Mouse (Mus musculus) ES-E14 (cell line): ENCODE data around the gene Hivep3. TPM values are rescaled to one million over a fixed set of nuclear protein-coding genes. Genes with fewer than 3 reads are reported as not detected.

Experiments
- DNase-seq: peaks from one replicate; pipeline ENCODE4 v3.0.0-alpha.2; 2013; ENCODE audit warnings: low read depth, low spot score
- H3K27ac ChIP-seq: 2 replicates; pipeline ENCODE4 v1.5.1; 2012; ENCODE audit warnings: low read depth, mild to moderate bottlenecking, low read length, moderate library complexity, mixed read lengths; ENCODE audit not compliant: poor library complexity, insufficient read depth, severe bottlenecking
- H3K36me3 ChIP-seq: 2 replicates; pipeline ENCODE4 v1.6.1; 2012; ENCODE audit warnings: mild to moderate bottlenecking, low read length, moderate library complexity, mixed read lengths; ENCODE audit not compliant: control insufficient read depth, poor library complexity, insufficient read depth, severe bottlenecking
- H3K4me1 ChIP-seq, 2 experiments: fragments of 150-350 bp in 1 of 2; sonication (generic) in 1 of 2; 2 replicates each; pipeline ENCODE4 v1.6.1; 2012; ENCODE audit warnings: low read length in 2 of 2, mild to moderate bottlenecking in 1 of 2, mixed read lengths in 1 of 2; ENCODE audit not compliant: control insufficient read depth in 2 of 2, insufficient read depth in 2 of 2, poor library complexity in 1 of 2
- H3K4me3 ChIP-seq, 2 experiments: fragments of 150-350 bp in 1 of 2; sonication (generic) in 1 of 2; 2 replicates each; pipeline ENCODE4 v1.5.1; 2012; ENCODE audit warnings: low read length in 2 of 2, low read depth in 1 of 2, mild to moderate bottlenecking in 1 of 2, mixed read lengths in 1 of 2; ENCODE audit not compliant: insufficient read depth in 1 of 2, poor library complexity in 1 of 2, severe bottlenecking in 1 of 2
- H3K9ac ChIP-seq: 2 replicates; pipeline ENCODE4 v1.6.1; 2012; ENCODE audit warnings: low read depth, mild to moderate bottlenecking, low read length, mixed read lengths; ENCODE audit not compliant: poor library complexity, insufficient read depth, severe bottlenecking
- H3K9me3 ChIP-seq: fragments of 150-350 bp; sonication (generic); 2 replicates; pipeline ENCODE4 v1.6.1; 2012; ENCODE audit warnings: low read depth, mild to moderate bottlenecking, low read length; ENCODE audit not compliant: control insufficient read depth, insufficient read depth
- CHD2 ChIP-seq: IDR thresholded peaks from 2 replicates; pipeline ENCODE4 v1.6.1; 2014; ENCODE audit warnings: mild to moderate bottlenecking, low read depth, low read length, inconsistent platforms
- HCFC1 ChIP-seq: IDR thresholded peaks from 2 replicates; pipeline ENCODE4 v1.6.1; 2012; ENCODE audit warnings: low read length, inconsistent platforms, borderline replicate concordance; ENCODE audit not compliant: insufficient read depth
- MAFK ChIP-seq: IDR thresholded peaks from 2 replicates; pipeline ENCODE4 v1.6.1; 2014; ENCODE audit warnings: mild to moderate bottlenecking, low read depth, low read length, inconsistent platforms; ENCODE audit not compliant: insufficient read depth
- ZC3H11A ChIP-seq: IDR thresholded peaks from 2 replicates; pipeline ENCODE4 v1.6.1; 2012; ENCODE audit warnings: low read depth, mild to moderate bottlenecking, inconsistent platforms, low read length, borderline replicate concordance
- ZNF384 ChIP-seq: IDR thresholded peaks from 2 replicates; pipeline ENCODE4 v1.6.1; 2012; ENCODE audit warnings: low read depth, low read length, inconsistent platforms
- in situ Hi-C, 2 experiments: fragments of 600-800 bp; cut with MboI; formaldehyde crosslinking; loops; one replicate each; pipeline ENCODE4 v1.15.1; 2025; ENCODE audit warnings: low sequenced_read_pairs in 2 of 2, inconsistent platforms in 1 of 2; ENCODE audit not compliant: unreplicated experiment in 2 of 2
- total RNA-seq: library from RNA; depleted of rRNA; stranded (reverse); fragments of 300-350 nt; gene quantifications from 2 replicates; pipeline ENCODE4 v1.2.3, GENCODE M21; 2012

The Hivep3 gene
- total RNA-seq, 1 experiment: 1.4 TPM

DNA sequence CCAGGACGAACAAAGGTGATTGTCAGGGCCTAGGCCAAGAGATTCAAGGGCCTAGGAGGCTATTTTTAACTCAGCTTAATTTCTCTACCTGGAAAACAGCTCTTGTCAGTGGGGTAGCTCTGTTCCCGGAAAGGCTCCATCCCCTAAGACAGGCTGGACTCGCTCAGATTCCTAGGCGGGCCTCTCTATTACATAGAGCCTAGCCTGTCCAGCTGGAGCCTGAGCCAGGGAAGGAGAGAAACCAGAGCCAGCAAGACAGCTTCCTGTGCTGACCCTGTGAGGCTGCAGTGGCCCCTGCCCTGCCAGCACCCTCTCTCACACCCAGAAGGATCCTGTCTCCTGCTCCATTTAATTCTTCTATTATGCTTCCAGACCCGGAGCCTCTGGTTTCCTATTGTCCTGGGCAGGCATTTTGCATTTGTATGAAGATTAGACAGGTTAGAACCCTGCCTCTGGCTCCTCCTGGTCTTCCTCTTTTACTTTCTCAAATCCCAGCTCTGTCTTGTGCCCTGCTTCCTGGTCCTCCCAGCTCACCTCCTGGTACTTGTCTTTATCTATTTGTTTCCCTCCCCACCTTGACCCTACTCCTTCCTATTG, 425.2 kb downstream of the Hivep3 start:
- no peak overlapping the region for H3K27ac ChIP-seq
- H3K36me3 ChIP-seq: no peaks in the 10 kb centered on the region
- no peak for TF ChIP-seq ZNF384
- no peak for TF ChIP-seq CHD2
- no peak for TF ChIP-seq ZC3H11A
- TF ChIP-seq HCFC1: no peak
- in situ Hi-C loops: no loop called here
- no peak for DNase-seq
- H3K9me3 ChIP-seq: no peaks in the 10 kb centered on the region
- H3K9ac ChIP-seq: no peak overlapping the region
- no peak overlapping the region for H3K4me3 ChIP-seq
- peaks cover 5 to 25% of the 10 kb centered on the region in 2 experiments; a peak in 2 of 4 replicates for H3K4me1 ChIP-seq

- Histone ChIP-seq H3K4me3 (peak within 1 kb of the TSS; percentile 42 to 51; a peak in 3 of 4 replicates), H3K27ac (no peak within 1 kb of the TSS), H3K9me3 (no peaks in the 10 kb centered on the region), H3K9ac (no peak within 1 kb of the TSS), H3K4me1 (peaks cover 5 to 25% of the 10 kb centered on the region in 2 experiments; a peak in 2 of 4 replicates), H3K36me3 (no peaks in the 10 kb centered on the region)
- DNase-seq: no peak
- in situ Hi-C loops: no loop called here
- TF ChIP-seq ZC3H11A: no peak
- TF ChIP-seq MAFK: no peak
- no peak for TF ChIP-seq HCFC1
- TF ChIP-seq CHD2: no peak
- no peak for TF ChIP-seq ZNF384
These were observed 427.8 kb downstream of the Hivep3 start, which contains the start of gene Edn2 for GRCm38 (mm10) chr4:120161166-120161949. TSS of gene Edn2 (plus strand) at chr4:120161206.

DNA sequence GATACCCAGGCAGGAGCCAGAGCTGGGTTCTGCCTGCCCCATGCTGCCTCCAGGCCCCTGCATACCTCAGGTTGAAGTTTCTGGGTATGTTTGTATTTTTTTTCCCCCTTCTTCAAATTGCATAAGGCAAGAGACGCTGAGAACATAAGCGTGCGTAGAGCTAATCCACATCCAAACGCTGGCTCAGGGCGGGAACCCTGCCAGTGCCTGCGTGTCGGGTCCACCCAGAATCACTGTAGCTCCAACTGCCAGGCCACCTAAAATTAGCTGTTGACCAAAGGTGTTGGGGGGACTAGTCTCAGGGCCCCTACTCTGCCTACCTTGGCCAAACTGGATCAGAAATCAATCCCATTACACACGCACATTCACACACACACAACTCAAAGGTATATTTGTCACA, 429.0 kb downstream of the Hivep3 start:
- in situ Hi-C loops: no loop called here

GRCm38 (mm10) chr4:120163242-120163641, 429.7 kb downstream of the Hivep3 start:
- Histone ChIP-seq H3K9me3 (no peaks in the 10 kb centered on the region), H3K4me3 (peak overlapping the region; percentile 10 to 16; a peak in 2 of 4 replicates), H3K4me1 (peaks cover 4 to 25% of the 10 kb centered on the region in 2 experiments; a peak in 2 of 4 replicates), H3K27ac (no peak overlapping the region), H3K36me3 (no peaks in the 10 kb centered on the region), H3K9ac (peak overlapping the region; percentile 39; the same call in 1 of the 2 replicates)
- TF ChIP-seq CHD2: no peak
- in situ Hi-C loops: no loop called here
- no peak for DNase-seq

More for the DNA sequence above, 429.0 kb downstream of the Hivep3 start:
- Histone ChIP-seq H3K36me3 (no peaks in the 10 kb centered on the region), H3K9ac (no peak overlapping the region), H3K4me1 (peaks cover 5 to 25% of the 10 kb centered on the region in 2 experiments; a peak in 2 of 4 replicates), H3K27ac (no peak overlapping the region), H3K4me3 (no peak overlapping the region), H3K9me3 (no peaks in the 10 kb centered on the region)
- no peak for DNase-seq
- TF ChIP-seq MAFK (no peak), HCFC1 (no peak), ZNF384 (no peak), ZC3H11A (no peak), CHD2 (no peak)
